Mouse (Mus musculus) heart, postnatal 0 days (tissue): ENCODE measurements around the gene Ldlrad3. TPM values are rescaled to one million over a fixed set of nuclear protein-coding genes. Genes with fewer than 3 reads are reported as not detected.

Experiments
- ATAC-seq: fragments of 200-750 bp; cut with Nextera tagmentation; 2 replicates; pipeline ENCODE4 v1.8.0; 2017; ENCODE audit warnings: low read depth, moderate number of reproducible peaks, moderate library complexity; ENCODE audit not compliant: insufficient read depth
- DNase-seq: peaks from one replicate; pipeline ENCODE4 v3.0.0-alpha.2; 2016; ENCODE audit warnings: low spot score
- H3K27ac ChIP-seq: fragments of 300-500 bp; sonication (generic); 2 replicates; pipeline ENCODE4 v1.5.1; 2014; ENCODE audit warnings: low read depth, mild to moderate bottlenecking
- H3K27me3 ChIP-seq: fragments of 300-500 bp; sonication (generic); 2 replicates; pipeline ENCODE4 v1.6.1; 2014; ENCODE audit warnings: low read length, mixed read lengths; ENCODE audit not compliant: control insufficient read depth, insufficient read depth
- H3K36me3 ChIP-seq: fragments of 300-500 bp; sonication (generic); replicated peaks from 2 replicates; pipeline ENCODE4 v1.6.1; 2014; ENCODE audit warnings: low read length, mixed read lengths; ENCODE audit not compliant: control insufficient read depth, insufficient read depth
- H3K4me1 ChIP-seq: fragments of 300-500 bp; sonication (generic); 2 replicates; pipeline ENCODE4 v1.6.1; 2014; ENCODE audit warnings: antibody characterized with exemption; ENCODE audit not compliant: control insufficient read depth, insufficient read depth
- H3K4me2 ChIP-seq: fragments of 300-500 bp; sonication (generic); 2 replicates; pipeline ENCODE4 v1.6.1; 2014; ENCODE audit warnings: low read depth, mild to moderate bottlenecking, low read length, moderate library complexity
- H3K4me3 ChIP-seq: fragments of 300-500 bp; sonication (generic); 2 replicates; pipeline ENCODE4 v1.5.1; 2014; ENCODE audit warnings: low read depth, low read length
- H3K9ac ChIP-seq: fragments of 300-500 bp; sonication (generic); replicated peaks from 2 replicates; pipeline ENCODE4 v1.6.1; 2014; ENCODE audit warnings: low read depth, low read length, mixed read lengths
- H3K9me3 ChIP-seq: fragments of 300-500 bp; sonication (generic); replicated peaks from 2 replicates; pipeline ENCODE4 v1.6.1; 2016; ENCODE audit warnings: low read length; ENCODE audit not compliant: control insufficient read depth
- CTCF ChIP-seq: IDR thresholded peaks from 2 replicates; pipeline ENCODE4 v1.5.1; 2016; ENCODE audit warnings: antibody characterized with exemption, control low read depth, low read depth
- EP300 ChIP-seq: IDR thresholded peaks from 2 replicates; pipeline ENCODE4 v1.6.1; 2016; ENCODE audit warnings: antibody characterized with exemption, low read depth
- WGBS: fragments of 180-500 bp; shearing (Covaris S2); extraction: QIAGEN DNeasy Blood & Tissue Kit; methylation state at CpG from one replicate; pipeline ENCODE4 v1.1.7; 2014; 5-methylcytosine and 5-hydroxymethylcytosine counted together
- polyA plus RNA-seq: library from polyadenylated mRNA; unstranded; fragments of >200 nt; fragmentation: Nextera tagmentation; extraction: Ambion mirVana; gene quantifications from 2 replicates; pipeline ENCODE4 v1.2.1, GENCODE M21; 2015
- total RNA-seq: library from RNA; depleted of rRNA; stranded (reverse); fragments of >200 nt; gene quantifications from 2 replicates; pipeline ENCODE4 v1.2.3, GENCODE M21; 2014; ENCODE audit warnings: low replicate concordance

Ldlrad3 gene
- total and polyA plus RNA-seq, 2 experiments from 2014 or later, result 3.5 to 5.4 TPM

DNA sequence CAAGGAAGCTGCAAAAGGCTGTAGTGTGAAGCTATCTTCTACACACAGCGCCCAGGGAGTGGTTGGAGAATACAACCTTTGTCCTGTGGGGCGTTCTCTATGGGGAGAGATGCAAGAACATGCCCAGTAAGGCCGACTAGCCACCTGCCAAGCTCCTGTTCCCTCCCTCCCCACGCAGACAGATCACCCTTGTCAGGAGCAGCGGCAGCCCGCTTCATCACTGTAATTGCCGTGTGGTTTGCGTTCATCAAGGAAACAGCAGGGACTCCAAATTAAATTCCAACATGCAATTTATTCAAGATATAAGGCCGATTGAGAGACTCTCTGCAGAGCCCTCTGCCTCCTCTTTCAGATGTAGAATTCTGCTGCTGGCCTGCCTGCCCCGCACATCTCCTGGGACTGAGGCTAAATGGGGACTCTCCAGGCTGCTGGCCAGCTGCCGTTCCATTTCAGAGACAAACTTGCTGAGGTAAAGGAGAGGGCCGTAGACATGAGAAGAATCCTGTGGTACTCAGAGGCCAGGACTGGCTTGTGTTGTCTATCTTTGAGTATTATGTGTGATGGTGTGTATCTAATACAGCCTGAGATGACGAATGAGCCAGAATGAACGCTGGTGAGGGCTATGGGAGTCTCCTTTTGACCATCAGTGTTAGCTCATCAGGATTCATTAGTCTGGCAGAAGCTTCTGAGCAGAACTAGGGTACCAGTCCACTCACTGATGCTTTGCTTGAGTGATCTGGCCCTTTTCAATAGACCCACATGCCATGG lies 253.8 kb downstream of the Ldlrad3 start:
- DNase-seq (no peak), ATAC-seq (no peak)

GRCm38 (mm10) chr2:101925591-101926188 lies 260.5 kb downstream of the Ldlrad3 start:
- Histone ChIP-seq H3K4me3 (no peak overlapping the region), H3K9me3 (no peaks in the 10 kb centered on the region), H3K9ac (no peak overlapping the region), H3K36me3 (no peaks in the 10 kb centered on the region), H3K4me2 (no peak overlapping the region), H3K4me1 (no peaks in the 10 kb centered on the region), H3K27ac (no peak overlapping the region), H3K27me3 (no peaks in the 10 kb centered on the region)
- no peak for DNase-seq
- no peak for ATAC-seq
- 78% methylated on average over 12 of the region's 12 CpGs for whole genome bisulfite sequencing
- TF ChIP-seq EP300 (no peak), CTCF (no peak)

More for the DNA sequence above, 253.8 kb downstream of the Ldlrad3 start:
- Histone ChIP-seq H3K9me3 (no peaks in the 10 kb centered on the region), H3K27me3 (no peaks in the 10 kb centered on the region), H3K36me3 (no peaks in the 10 kb centered on the region), H3K4me1 (no peaks in the 10 kb centered on the region), H3K4me2 (no peak overlapping the region), H3K27ac (no peak overlapping the region), H3K9ac (no peak overlapping the region), H3K4me3 (no peak overlapping the region)
- no peak for TF ChIP-seq EP300
- WGBS, result 71% methylated on average over 14 of the region's 14 CpGs

DNA sequence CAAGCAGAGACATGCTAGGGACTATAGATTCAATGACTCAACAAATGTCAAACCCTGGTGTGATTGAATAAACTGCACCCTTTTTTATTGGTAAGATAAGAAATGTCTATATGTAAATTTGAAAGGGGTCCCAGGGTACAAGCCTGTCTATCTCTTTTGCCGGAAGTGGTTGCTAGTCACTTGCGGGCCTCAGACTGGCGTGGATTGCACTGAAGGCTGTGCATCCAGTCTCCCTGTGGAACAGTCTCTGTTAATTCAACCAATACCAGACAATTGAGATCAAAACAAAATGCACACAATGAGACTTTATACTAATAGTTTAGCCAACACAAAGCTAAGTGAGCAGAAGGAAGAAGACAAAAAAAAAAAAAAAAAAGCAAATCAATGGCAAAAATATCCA lies 261.0 kb downstream of the Ldlrad3 start:
- H3K9me3 ChIP-seq, result no peaks in the 10 kb centered on the region
- H3K4me1 ChIP-seq, result no peaks in the 10 kb centered on the region
- H3K27ac ChIP-seq, result no peak overlapping the region
- H3K27me3 ChIP-seq, result no peaks in the 10 kb centered on the region
- 91% methylated on average over 3 of the region's 3 CpGs for WGBS
- no peak for TF ChIP-seq EP300
- TF ChIP-seq CTCF, result no peak
- H3K9ac ChIP-seq, result no peak overlapping the region
- DNase-seq (no peak), ATAC-seq (no peak)
- no peak overlapping the region for H3K4me2 ChIP-seq
- H3K36me3 ChIP-seq, result no peaks in the 10 kb centered on the region
- H3K4me3 ChIP-seq, result no peak overlapping the region

- TF ChIP-seq EP300 (no peak), CTCF (no peak)
- no peak overlapping the region for H3K4me3 ChIP-seq
- no peak for ATAC-seq
- WGBS, result 80% methylated on average over 4 of the region's 4 CpGs
- H3K27me3 ChIP-seq, result no peaks in the 10 kb centered on the region
- no peak overlapping the region for H3K4me2 ChIP-seq
- H3K9me3 ChIP-seq, result no peaks in the 10 kb centered on the region
- no peaks in the 10 kb centered on the region for H3K4me1 ChIP-seq
- H3K9ac ChIP-seq, result no peak overlapping the region
- no peaks in the 10 kb centered on the region for H3K36me3 ChIP-seq
- DNase-seq, result no peak
- H3K27ac ChIP-seq, result no peak overlapping the region
Measured at GRCm38 (mm10) chr2:101923181-101923580, 263.0 kb downstream of the Ldlrad3 start.

DNA sequence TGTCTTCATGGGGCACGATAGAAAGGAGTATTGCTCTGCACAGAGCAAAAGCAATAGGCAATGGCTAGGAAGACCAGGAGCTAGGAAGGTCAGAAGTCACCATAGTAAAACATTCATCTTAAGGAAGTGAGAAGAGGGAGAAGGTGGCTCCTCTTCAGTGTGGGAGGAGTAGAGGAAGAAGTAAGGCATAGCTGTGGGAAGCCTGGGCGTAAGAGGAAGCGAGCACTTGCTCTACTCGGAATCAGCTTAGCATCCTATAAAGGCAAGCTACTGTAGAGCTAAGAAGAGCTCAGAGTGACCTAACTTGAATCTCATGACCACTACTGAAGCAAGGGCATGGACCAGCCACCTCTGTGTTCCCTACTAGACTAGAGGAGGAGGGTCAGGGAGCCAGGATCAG lies 263.9 kb downstream of the Ldlrad3 start:
- Histone ChIP-seq H3K4me2 (no peak overlapping the region), H3K9me3 (no peaks in the 10 kb centered on the region), H3K27ac (no peak overlapping the region), H3K4me1 (no peaks in the 10 kb centered on the region), H3K9ac (no peak overlapping the region), H3K4me3 (no peak overlapping the region), H3K36me3 (no peaks in the 10 kb centered on the region), H3K27me3 (no peaks in the 10 kb centered on the region)
- TF ChIP-seq EP300, result no peak
- DNase-seq, result no peak
- 91% methylated on average over 4 of the region's 4 CpGs for WGBS
- ATAC-seq, result no peak
